13 mouse cellular contexts compared by ENCODE assay signal in the genomic region with DNA sequence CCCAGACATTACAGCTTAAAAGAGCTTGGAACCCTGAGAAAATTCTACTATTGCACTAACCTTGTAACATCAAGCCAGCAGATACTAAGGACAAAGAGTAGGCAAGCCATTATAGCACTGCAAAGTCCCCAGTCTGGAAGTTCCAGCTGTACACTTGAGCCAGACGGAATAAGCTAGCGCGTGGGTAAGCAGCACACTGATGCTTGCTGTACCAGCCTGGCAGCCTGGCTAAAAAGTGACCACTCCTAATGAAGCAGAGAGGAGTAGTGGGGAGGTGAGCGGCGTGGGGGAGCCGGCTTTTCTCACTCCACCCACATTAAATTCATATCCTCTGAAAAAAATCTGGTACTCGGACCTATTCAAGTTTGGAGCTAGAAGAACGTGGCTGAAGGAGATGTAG.
"Had no signal": no experiment of that assay in that cellular context is flagged by ENCODE, and none has a peak within 500 bp of the region (broad histone marks: within the 10 kb centered on the region; RNA-seq: fewer than 3 reads in every experiment).

No protein-coding gene starts in this region.

- H3K4me2 ChIP-seq: liver, embryonic 11.5 days; liver, embryonic 15.5 days; neural tube, embryonic 12.5 days; stomach, embryonic 15.5 days had no signal

- H3K9ac ChIP-seq: liver, embryonic 15.5 days; neural tube, embryonic 12.5 days; stomach, embryonic 15.5 days had no signal

- H3K4me1 ChIP-seq: neural tube, embryonic 12.5 days had no signal

- ATAC-seq: lung, postnatal 0 days had no signal

- DNase-seq: left cerebral cortex, postnatal 4 days; lung, adult 2 months; lung, postnatal 36 days; midbrain, embryonic 14.5 days; right cerebral cortex, postnatal 4 days; spleen, adult 18-20 months; thymus, adult 2 months; thymus, postnatal 25 days had no signal

- H3K9me3 ChIP-seq: liver, embryonic 15.5 days; neural tube, embryonic 12.5 days; stomach, embryonic 15.5 days had no signal

- H3K4me3 ChIP-seq: liver, embryonic 15.5 days; neural tube, embryonic 12.5 days; stomach, embryonic 15.5 days had no signal

- H3K27ac ChIP-seq: liver, embryonic 15.5 days; neural tube, embryonic 12.5 days; stomach, embryonic 15.5 days had no signal

- H3K27me3 ChIP-seq: liver, embryonic 15.5 days; neural tube, embryonic 12.5 days; stomach, embryonic 15.5 days had no signal

- H3K36me3 ChIP-seq: liver, embryonic 15.5 days; neural tube, embryonic 12.5 days; stomach, embryonic 15.5 days had no signal
